Mouse (Mus musculus): ENCODE measurements around the gene C87436.

DNA sequence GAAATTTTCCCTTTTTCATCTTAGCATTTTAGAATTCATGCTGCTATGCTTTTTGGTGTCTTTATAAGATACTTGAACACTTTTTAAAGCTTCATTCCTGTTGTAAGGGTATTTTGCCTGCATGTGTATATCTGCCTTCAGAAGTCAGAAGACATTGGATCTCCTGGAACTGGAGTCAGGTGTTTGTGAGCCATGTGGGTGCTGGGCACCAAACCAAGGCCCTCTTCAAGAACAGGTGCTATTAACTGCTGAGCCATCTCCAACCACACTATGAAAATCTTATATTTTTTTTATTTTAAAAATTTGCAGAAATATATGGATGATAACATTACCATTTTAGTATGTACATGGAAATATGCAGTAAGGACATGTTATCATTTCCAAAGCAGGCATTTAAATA is 31.9 kb upstream of the C87436 start:
- TF ChIP-seq CTCF (conservative IDR thresholded peaks at IDR 0.05; ENCODE audit: low read length): no peak
- no peak for TF ChIP-seq POU5F1 (IDR thresholded peaks at IDR 0.05; ENCODE audit: borderline replicate concordance, low read length)
- TF ChIP-seq NANOG (IDR thresholded peaks at IDR 0.05; ENCODE audit: borderline replicate concordance, low read length): no peak
